Mouse (Mus musculus) thymus, adult 2 months (tissue): ENCODE measurements around the gene Pus7. TPM values are rescaled to one million over a fixed set of nuclear protein-coding genes. Genes with fewer than 3 reads are reported as not detected.
"Not testable (repeated sequence)": the region's sequence is repeated elsewhere in the genome, so short reads cannot be mapped to it uniquely, and the experiment has no call there.

Experiments
- DNase-seq: peaks from one replicate; pipeline ENCODE4 v3.0.0; 2021
- H3K27ac ChIP-seq: fragments of 200-500 bp; 2 replicates; pipeline ENCODE4 v1.5.1; 2012; ENCODE audit warnings: low read length, control low read depth; ENCODE audit not compliant: control insufficient read depth, insufficient read depth
- H3K27me3 ChIP-seq: fragments of 200-500 bp; 2 replicates; pipeline ENCODE4 v1.6.1; 2012; ENCODE audit warnings: mild to moderate bottlenecking, low read length, moderate library complexity, mixed read lengths; ENCODE audit not compliant: control insufficient read depth, insufficient read depth
- H3K36me3 ChIP-seq: fragments of 200-500 bp; 2 replicates; pipeline ENCODE4 v1.6.1; 2012; ENCODE audit warnings: mild to moderate bottlenecking, low read length, moderate library complexity; ENCODE audit not compliant: control insufficient read depth, insufficient read depth
- H3K4me1 ChIP-seq: fragments of 200-500 bp; replicated peaks from 2 replicates; pipeline ENCODE4 v1.6.1; 2012; ENCODE audit warnings: low read length; ENCODE audit not compliant: control insufficient read depth, insufficient read depth
- H3K4me3 ChIP-seq: fragments of 200-500 bp; 2 replicates; pipeline ENCODE4 v1.5.1; 2012; ENCODE audit warnings: mild to moderate bottlenecking, low read length, control low read depth, moderate library complexity; ENCODE audit not compliant: control insufficient read depth, insufficient read depth
- CTCF ChIP-seq: fragments of 200-500 bp; IDR thresholded peaks from 2 replicates; pipeline ENCODE4 v1.5.1; 2012; ENCODE audit warnings: mild to moderate bottlenecking, control low read depth, low read length, moderate library complexity, borderline replicate concordance; ENCODE audit not compliant: control insufficient read depth, poor library complexity, insufficient read depth; ENCODE audit errors: extremely low read depth
- POLR2A ChIP-seq: fragments of 200-500 bp; IDR thresholded peaks from 2 replicates; pipeline ENCODE4 v1.6.1; 2012; ENCODE audit warnings: mild to moderate bottlenecking, low read length, control low read depth, moderate library complexity; ENCODE audit not compliant: control insufficient read depth, poor library complexity, insufficient read depth; ENCODE audit errors: extremely low read depth
- WGBS: fragments of 180-500 bp; shearing (Covaris S2); methylation state at CpG from one replicate; pipeline ENCODE4 v1.1.7; 2018; 5-methylcytosine and 5-hydroxymethylcytosine counted together
- polyA plus RNA-seq: library from polyadenylated mRNA; depleted of rRNA; stranded (reverse); fragments of >200 nt; gene quantifications from 2 replicates; pipeline ENCODE4 v1.2.3, GENCODE M21; 2012; rRNA removed

Gene Pus7
- polyA plus RNA-seq, 1 experiment = 4.7 TPM

DNA sequence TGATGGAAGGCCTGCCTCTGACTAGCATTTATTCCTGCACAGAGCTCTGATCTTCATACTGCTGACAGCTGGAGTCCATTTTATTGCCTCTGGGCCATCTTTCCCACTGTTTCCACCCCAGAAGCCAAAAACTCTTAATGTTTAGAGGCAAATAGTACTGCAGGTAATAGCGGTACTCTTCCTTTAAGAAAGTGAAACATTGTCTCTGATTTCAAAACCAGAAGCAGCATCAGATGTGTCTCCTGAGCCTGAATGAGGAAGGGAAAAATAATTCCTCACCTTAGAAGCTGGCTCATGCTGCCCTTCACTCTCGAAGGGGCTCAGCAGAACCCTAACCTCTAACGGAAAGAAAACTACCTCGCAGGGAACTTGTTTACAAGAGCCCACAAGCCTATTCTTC lies 72.3 kb downstream of the Pus7 start:
- Histone ChIP-seq H3K4me1 (no peaks in the 10 kb centered on the region), H3K4me3 (no peak overlapping the region), H3K27ac (no peak overlapping the region), H3K27me3 (no peaks in the 10 kb centered on the region), H3K36me3 (peaks cover 16% of the 10 kb centered on the region)
- no peak for DNase-seq
- WGBS = 96% methylated on average over 4 of the region's 4 CpGs
- no peak for TF ChIP-seq CTCF
- TF ChIP-seq POLR2A = no peak

DNA sequence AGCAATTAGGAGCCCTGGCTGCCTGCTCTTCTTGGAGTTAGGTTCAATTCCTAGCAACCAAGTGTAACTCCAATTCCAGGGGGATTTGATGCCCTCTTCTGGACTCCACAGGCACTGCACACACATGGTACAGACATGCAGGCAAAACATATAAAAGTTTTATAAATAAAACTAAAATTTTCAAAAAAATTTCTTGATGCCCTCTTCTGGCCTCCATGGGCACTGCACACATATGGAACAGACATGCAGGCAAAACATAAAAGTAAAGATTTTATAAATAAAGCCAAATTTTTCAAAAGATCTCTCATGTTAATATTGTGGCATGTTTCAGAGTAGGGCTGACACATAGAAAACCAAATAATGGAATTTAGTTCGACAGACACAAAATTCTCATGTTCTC lies 73.8 kb downstream of the Pus7 start:
- H3K36me3 ChIP-seq = peaks cover 16% of the 10 kb centered on the region
- no peaks in the 10 kb centered on the region for H3K4me1 ChIP-seq
- no peak overlapping the region for H3K4me3 ChIP-seq
- TF ChIP-seq CTCF (no peak), POLR2A (no peak)
- no peak overlapping the region for H3K27ac ChIP-seq
- no peaks in the 10 kb centered on the region for H3K27me3 ChIP-seq
- no peak for DNase-seq
- WGBS = 100% methylated on average over 1 of the region's 1 CpGs

GRCm38 (mm10) chr5:23706601-23707597 lies 76.6 kb downstream of the Pus7 start:
- H3K36me3 ChIP-seq = peaks cover 28% of the 10 kb centered on the region
- not testable (repeated sequence) for H3K4me1 ChIP-seq, H3K27ac ChIP-seq, DNase-seq, H3K27me3 ChIP-seq, H3K4me3 ChIP-seq
- 99% methylated on average over 34 of the region's 34 CpGs for WGBS

- no peak overlapping the region for H3K27ac ChIP-seq
- TF ChIP-seq POLR2A (no peak), CTCF (no peak)
- WGBS = 97% methylated on average over 1 of the region's 1 CpGs
- DNase-seq = no peak
- H3K4me3 ChIP-seq = no peak overlapping the region
- H3K36me3 ChIP-seq = 0 out of 2 replicates have a peak, but pooled peaks cover 3% of the 10 kb centered on the region
- H3K4me1 ChIP-seq = no peaks in the 10 kb centered on the region
- no peaks in the 10 kb centered on the region for H3K27me3 ChIP-seq
Measured at GRCm38 (mm10) chr5:23697457-23697856, 86.1 kb downstream of the Pus7 start.

Other genes starting within 250 kb of the Pus7 start
- 12.3 and 13.8 TPM in 2 replicates for gene Srpk2, start 99.1 kb downstream of the Pus7 start, polyA plus RNA-seq
- gene Rint1, start 4.0 kb upstream of the Pus7 start, polyA plus RNA-seq = 12.8 and 15.0 TPM in 2 replicates
- 35.5 and 43.3 TPM in 2 replicates for gene Tomm7, start 60.5 kb upstream of the Pus7 start, polyA plus RNA-seq
- 4.8 and 5.3 TPM in 2 replicates for gene Fam126a, start 247.0 kb upstream of the Pus7 start, polyA plus RNA-seq